Mouse (Mus musculus) spleen, postnatal 10 days (tissue): ENCODE measurements around the gene Polr3h.

ENCODE experiments used
- DNase-seq, 2 experiments: peaks; one replicate each; pipeline ENCODE4 v3.0.0; 2021 to 2022; ENCODE audit warnings: low spot score in 2 of 2

Gene Polr3h

DNA sequence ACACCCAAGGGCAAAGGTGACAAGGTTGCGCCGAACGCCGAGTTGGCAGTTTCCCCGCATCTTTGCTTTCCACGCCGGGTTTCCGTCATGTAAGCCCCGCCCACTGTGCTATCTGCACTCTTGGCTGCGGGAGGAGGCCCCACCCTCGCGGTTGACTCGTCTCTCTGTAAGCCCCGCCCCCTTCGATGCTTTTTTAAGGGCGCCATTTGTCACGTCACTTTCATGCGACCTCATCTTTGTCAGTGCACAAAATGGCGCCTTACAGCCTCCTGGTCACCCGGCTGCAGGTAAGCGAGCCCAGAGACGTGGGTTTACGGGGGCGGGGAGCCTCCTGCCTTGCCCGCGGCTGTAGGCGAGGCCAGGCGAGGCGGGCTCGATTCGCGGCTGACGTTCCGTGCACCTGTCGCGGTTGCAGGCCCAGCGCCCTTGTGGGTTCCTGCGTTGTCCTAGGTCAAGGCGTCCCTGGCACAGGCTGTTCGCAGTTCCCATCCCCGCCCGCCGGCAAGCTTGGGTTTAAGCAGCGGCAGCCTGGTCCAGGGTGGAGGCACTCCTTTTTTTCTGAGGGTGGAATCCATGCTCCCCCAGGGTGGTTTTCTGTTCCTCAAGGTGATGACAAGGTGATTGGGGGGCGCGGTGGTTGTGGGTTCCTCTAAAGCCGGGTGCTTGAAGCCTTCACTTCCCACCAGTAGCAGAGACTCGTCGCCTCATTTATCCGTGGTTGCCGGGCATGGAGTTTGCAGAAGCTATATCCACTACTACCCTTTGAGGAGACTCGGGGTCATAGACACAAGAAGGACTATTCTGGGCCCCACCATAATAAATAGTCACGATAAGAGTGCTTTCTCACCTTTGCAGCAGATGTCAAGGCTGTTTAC is 53.5 kb downstream of the Polr3h start, which contains the start of gene Aco2:
Gene Aco2, plus strand, starts transcription at position 48 of the 875 bp plus-strand sequence.
- peak; percentile 99 for DNase-seq

DNA sequence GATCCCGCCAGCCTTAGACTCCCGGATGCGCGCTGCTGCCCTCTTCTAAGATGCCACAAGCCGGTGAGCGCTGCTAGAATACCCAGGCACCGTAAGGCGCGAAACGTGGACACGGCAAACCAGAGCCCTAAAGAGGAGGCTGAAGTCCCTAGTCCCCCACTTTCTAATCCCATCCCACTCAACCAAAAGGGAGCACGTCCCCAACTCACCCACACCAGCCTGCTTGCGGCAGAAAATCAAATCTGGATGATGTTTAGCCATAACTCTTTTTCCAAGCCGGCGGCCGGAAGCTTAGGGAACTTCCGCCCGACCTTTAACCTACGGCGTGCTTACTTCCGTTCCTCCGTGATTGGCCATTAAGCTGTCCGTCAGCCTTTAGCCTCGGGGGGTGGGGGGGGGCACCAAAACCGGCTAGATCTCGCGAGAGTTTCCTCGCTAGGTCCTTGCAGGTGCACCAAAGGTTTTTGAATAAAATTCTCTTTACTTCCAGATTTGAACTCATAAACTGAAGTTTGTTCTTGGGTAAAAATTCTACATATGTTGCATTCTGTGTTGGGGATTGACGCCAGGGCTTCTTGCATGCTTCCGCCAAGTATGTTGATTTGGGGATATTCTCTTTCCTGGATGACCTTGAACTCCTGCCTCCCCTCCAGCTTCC is 54.3 kb downstream of the Polr3h start, which contains the start of gene Phf5a:
Gene Phf5a, minus strand, starts transcription at position 308 of the 658 bp plus-strand sequence.
- peak; percentile 79 to 88 for DNase-seq

DNA sequence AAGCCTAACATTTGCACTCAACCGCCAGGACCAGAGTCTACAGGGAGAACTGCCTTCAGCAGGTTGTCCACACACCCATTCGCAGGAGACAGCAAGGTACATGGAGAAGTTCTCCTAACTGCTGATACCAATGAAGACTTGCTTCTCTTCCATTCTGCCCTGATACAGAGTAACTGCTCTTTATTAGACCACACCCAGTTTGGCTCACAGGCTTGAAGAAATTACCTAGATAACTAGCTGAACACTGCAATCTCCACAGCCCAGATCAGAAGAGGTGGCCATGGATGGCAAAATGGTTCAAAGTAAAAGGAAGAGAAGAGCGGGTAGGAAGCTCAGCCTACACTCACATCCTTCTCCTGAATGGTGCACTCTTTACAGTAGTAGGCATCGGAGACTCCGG is 56.1 kb downstream of the Polr3h start:
- no peak for DNase-seq

DNA sequence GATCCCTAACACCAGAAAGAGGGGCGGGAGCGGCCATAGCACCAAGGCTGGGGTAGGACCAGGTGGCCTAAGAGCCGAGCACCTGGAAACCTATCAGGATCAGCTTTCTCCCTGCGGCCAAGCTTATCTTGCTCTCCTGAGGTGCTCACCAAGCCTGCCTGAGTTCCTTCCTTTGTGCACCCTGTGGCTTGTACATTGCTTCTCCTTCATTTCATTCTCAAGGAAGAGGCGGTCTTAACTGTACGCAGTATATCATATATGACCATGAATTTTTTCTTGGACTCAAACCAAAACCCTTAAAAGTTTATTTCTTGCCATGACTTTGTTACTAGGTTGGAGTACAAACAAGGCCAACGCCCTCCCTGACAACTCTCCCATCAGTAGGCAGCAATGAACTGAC is 61.8 kb downstream of the Polr3h start:
- no peak for DNase-seq

DNA sequence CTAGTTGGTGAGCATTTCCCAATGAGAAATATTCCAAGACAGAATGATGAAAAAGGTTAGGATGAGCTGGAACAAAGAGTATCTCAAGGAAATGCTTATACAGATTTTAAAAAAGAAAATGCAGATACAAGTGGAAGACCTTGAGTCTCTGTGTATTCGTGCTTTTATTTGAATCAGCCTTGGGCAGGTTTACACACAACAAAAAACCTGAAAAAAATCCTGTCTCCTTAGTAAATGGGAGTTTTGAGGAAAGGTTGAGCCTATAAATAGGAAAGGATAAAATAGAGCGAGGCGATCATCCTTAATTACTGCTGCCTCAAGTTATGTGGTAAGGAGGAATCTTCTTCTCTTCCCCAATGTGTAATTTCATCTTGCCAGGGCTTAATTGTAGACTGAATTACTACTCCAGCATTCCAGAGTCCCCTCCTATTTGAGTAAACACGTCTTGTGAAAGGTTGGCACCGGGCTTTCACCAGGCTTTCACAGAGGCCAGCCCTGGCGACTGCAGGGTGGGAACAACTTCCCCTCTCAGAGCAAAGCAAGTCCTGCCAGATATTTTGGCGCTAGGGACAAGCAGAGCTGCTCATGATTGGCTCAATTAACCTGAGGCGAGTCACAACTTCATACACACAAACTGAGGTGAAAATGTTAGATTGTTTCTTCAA is 65.4 kb downstream of the Polr3h start:
- peak in 1 of 2 experiments; percentile 27 for DNase-seq

DNA sequence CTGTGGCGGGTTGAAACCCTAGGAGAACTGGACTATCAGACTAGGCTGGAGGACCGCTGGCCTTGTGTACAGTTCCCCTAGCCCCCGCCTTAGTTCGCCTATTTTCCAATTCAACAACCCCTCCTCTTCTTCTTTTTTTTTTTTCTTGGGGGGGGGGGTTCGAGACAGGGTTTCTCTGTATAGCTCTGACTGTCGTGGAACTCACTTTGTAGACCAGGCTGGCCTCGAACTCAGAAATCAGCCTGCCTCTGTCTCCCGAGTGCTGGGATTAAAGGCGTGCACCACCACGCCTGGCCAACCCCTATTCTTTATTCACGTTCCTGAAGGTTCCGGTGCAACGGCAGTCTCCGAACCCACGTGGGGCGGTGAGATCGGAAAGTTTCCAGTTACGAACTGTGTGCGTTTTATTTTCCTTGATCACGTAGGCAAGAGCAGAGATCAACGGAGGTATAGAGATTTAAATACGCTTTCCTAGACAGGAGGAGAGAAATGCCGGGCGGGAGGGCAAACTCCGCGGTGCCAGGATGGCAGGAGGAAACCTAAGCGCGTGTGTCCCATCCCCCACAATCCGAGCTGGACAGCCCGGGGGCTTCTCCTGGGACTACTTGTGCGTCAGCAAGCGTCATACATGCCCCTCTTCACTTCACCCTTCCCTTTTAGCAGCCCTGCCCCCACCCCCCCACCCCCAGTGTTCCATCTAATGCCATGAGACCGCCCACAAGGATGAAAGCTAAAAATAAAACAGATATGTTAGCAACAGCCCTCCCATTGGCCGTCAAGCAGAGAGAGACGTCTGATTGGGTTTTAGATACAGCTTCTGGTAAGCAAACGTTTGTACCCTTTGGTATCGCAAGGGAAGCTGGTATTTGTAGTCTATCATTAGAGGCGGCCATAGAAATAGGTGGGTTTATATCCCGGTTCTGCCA is 66.4 kb downstream of the Polr3h start:
- peak; percentile 73 to 75 for DNase-seq

DNA sequence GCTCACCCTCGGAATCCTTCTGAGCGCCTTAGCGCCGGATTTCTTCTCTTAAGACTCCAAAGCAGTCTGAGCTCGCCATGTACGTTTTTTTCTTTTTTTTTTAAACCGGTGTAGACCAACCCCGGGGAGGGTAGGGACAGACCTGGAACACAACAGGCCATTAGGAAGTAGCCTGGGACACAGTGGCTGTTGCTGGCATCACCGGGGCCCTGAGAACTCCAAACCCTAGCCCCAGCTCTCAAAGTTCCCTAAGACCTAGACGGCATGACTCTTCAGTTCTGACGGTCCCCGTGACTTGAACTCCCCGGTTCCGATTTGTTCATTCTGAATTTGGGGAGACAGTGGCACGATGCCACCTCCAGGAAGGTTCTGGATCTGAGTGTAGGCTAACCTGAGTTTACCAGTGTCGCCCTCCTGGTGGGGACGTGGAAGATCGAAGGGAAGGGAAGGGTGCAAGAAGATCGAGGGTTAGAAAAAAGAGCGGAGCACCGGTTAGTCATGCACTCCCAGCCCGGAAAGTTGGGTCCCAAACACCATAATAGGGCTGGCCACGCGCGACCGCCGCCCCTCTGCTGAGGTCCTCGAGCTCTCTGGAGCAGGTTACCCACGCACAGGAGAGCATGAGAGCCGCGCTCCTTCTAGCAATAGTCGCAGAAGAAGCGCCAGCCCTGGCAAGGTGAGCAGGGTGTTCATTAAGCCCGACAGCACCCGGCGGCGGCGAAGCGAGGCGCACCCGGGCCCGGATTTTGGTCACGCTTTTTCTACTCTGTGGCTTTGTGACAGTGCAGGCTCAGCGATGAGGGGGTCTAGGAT is 67.3 kb downstream of the Polr3h start, which contains the start of gene Tob2:
Gene Tob2, minus strand, starts transcription at position 280 of the 813 bp plus-strand sequence.
- DNase-seq, result peak; percentile 73 to 76

DNA sequence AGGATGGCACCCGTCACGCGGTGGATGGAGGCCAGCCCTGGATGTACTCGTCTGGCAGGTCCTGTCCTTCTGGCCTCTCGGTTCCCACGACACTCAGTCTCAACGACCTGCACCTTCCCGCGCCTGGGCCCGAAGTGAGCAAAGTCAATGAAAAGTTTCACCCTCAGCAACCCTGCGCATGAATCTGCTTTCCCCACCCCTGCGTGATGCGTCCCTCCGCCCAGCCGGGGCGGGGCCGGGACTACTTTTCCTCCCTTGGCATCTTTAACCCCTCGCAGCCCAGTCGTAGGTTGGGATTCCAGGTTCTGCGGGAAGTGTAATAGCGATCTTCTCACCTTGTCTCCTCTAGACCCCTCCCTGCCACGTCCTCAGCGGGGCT is 67.9 kb downstream of the Polr3h start:
- DNase-seq, result peak; percentile 92 to 93

DNA sequence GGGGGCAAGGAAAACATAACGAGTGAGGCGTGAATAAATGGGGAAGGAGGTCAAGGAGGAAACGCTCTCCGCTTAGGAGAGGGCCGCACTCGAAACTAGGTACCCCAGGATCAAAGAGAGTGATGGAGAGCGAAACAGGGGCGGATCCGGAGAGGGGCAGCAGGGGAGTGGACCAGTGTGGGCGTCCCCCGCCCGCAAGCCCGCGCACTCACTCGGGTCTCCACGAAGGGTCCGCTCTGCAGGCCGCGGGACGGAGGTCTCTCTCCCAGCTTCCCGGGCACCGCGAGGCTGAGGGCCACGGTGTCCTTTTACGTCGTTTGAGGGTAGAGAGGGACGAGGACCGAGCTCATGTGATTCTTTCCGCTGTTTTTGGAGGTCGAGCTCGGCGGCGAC is 68.3 kb downstream of the Polr3h start:
- DNase-seq, result no peak

DNA sequence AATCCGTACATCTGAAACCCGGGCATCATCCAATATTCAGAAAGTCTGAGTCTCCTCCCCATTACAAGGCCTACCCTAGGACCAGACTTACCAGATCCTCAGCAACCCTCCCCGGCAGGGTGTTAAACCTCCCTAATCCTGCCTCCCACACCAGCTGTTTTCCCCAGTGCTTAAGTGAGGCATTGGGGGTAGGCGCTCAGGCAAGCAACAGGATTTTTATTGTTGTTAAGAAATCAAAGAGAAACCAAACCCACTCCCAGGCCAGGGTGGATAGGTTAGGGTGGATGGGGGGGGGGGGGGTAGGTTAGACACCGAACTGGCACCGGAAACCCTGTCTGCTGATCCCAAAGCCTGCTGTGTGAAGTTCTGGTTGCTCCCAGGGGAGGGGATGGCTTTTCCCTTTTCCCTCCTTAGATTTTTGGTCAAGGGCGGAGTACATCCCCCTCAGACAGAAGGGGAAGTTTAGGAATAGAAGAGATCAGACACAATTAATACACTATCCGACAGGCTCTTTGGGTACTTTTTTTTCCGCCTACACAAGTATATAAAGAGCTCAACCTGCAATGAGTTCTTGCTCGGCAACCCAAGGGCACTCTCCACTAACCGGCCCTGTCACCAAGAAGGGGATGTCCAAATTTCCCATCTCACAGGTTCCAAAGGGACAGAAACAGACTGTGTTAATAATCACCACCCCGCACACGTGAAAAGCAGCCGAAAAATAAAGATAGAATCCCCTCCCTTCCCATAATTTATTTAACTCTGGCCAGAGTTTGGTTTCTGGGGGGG is 68.9 kb downstream of the Polr3h start:
- DNase-seq, result peak; percentile 41 to 46

DNA sequence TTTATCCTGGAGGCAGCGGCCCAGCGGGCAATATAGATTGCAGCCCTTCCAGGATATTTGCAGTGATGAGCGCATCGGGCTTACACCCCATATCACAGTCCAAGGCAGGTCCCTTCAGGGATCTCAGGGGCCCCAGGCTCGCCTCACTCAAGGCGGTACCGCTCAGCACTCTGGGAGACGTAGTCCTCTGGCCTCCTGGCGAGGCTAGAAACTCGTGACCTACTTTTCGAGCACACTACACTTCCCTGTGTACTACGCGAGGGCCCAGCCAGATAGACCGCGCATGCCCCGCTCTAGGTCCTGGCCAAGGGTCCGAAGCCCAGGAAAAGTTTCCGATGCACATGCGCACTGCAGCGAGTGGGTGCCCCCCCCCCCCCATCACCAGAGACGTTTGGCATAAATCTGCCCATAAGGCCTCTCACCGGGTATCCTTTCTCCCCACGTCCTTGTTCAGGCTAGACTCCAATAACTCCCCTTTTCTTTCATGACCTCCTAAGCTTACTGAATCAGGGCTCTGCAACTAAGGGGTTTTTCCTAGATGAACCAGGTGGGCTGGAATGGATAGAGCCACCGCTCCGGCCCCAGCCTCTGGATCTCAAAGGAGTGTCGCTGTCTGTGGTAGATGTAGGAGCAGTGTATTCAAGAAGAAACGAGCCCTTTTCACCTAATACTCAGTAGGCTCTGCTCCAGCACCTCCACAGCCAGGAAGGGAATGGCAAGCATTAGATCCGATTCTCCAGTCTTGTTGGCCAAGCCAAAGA is 69.8 kb downstream of the Polr3h start:
- DNase-seq, result peak; percentile 55 to 86

DNA sequence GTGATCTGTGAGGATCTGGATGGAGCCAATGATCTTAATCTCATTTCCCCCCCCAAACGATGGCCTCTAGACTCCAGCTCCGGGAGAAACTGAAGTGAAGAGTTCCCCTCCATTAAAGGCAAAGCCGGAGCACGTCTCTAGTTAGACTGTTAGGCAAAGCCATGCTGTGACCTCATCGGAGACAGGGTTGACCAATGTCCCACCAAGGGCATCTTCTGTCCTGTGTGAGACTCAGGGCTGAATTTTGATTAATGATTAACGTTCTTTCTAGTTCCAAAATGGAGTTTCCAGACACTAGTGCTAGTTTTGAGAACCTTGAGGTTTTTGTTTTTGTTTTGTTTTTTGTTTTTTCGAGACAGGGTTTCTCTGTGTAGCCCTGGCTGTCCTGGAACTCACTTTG is 73.0 kb downstream of the Polr3h start:
- DNase-seq, result no peak

DNA sequence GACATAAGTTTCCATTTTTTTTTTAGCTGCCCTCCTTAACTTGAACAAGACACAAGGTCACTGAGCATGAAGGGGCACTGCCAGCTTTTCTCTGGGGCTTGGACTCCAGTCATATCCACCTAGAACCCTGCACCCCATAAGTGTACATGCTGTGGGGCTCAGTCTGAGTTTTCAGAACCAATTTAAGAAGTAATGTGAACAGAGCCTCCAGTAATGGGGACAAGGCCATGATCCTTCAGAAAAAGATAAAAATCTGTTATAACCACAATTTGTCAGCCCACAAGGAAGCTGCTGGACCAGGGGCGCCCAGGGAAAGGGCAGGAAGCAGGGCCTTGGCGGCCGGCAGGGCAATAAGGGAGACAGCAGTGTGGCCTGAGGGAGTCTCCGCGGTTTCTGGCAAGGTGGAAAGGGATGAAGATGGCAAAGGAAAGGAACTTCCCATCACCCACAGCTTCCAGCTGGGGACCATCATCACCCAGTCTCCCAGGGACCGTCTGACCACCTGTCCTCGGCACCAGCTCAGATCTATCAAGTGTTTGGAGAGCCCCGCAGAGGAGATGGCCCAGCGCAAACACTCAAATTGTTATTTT is 73.5 kb downstream of the Polr3h start:
- no peak for DNase-seq

DNA sequence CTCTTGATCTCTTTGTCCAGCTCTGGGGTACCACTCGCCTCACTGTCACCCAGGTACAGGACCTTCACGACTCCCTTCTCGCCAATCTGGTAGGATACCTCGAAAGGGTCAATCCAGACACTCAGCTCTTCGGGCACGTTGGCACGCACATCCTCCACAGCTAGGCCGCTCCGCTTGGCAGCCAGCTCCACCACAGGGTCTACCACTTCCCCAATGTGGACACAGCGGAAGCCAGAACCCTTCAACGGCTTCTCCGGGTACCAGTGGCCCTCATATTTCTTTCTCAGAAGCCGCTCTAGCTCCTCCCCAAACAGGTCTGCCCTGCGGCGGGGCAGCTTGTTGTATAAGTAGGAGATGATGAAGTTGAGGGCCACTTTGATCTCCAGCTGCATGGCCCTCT is 74.7 kb downstream of the Polr3h start:
- DNase-seq, result no peak

DNA sequence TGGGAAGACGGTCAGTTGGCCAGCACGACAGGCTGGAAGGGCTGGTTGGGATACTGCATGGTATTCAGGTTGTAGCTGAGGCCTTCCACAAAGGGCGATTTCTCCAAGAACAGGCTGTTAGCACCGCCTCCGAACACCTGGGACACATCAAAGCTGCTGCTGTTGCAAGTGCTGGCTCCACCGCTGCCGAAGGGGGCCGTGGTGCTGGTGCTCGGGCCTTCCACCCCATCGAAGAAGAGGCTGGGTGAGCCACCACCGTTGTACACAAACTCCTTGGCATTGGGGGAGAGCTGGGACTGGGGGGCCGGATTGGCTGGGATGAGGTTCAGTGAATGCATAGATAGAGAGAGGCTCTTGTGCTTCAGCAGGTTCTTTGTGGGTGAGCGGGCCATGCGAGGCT is 75.3 kb downstream of the Polr3h start:
- DNase-seq, result no peak

DNA sequence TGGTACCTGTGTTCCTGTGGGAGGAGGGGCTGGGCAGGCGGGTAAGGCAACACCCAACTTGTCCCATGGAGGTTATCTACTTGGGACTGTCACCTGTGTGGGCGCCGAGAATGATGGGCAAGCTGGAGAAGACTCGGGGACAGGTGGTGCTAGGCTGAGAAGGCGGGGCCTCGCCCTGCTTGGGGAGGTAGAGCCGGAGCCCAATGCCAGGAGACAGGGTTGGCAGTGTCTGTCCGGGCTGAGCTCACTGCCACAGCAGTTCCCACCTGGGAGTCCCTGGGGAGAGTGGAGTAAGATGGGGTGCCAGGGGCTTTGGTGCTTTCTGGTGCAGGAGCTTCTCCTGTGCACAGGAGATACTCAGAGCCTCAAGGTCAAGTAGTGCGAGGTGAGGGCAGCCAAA is 76.9 kb downstream of the Polr3h start:
- no peak for DNase-seq

DNA sequence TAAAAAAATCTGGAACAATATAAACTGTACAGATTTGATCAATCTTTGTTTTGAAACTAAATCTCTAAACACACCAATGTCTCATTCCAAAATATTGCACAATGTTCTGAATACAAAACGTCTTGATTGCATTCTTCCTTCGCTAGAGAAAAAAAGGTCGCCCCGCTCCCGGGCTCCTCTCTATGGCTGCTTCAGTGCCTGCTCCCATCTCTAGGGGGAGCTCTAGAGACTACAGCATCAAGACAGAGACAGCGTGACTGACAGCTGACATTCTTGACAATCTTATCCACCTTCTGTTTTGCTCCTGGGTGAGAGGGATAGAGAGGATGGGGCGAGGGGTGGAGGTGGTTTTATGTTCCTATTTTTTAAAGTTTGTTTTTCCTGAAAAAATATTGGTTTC is 77.7 kb downstream of the Polr3h start:
- peak; percentile 51 to 78 for DNase-seq

DNA sequence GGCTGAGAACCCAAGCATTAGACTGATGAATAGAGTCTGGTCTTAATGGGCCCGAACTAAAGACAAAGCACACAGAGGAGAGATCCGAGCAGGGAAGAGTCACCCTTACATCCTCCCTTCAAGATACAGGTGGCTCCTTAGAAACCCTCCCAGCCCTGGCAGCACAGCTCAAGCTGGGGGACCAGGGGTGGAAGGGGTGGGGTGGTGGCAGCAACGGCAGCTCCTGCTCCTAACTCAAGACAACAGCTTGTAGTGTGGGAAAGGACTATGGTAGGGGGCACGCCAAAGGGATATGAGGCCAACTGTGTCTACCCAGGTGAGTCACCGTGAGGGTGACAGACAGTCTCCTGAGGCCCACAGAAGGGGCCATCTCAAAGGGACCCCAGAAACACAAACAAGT is 78.2 kb downstream of the Polr3h start:
- DNase-seq, result no peak
